In genomic region chr3:34638344-34638743, GRCm38 (mm10) we compare ENCODE assay signal across 13 mouse cellular contexts. TPM values are rescaled to one million over a fixed set of nuclear protein-coding genes. Genes with fewer than 3 reads are reported as not detected.
DNase-seq lines count a peak whose midpoint lies in the region; ATAC-seq and TF ChIP-seq lines count a peak whose summit lies in the region.
"Had no signal": no experiment of that assay in that cellular context is flagged by ENCODE, and none has a peak within 500 bp of the region (broad histone marks: within the 10 kb centered on the region; RNA-seq: fewer than 3 reads in every experiment).

No protein-coding gene starts in this region.

- TF ChIP-seq EP300 in stomach, postnatal 0 days (optimal IDR thresholded peaks at IDR 0.05) = no peak

- no peaks in the 10 kb centered on the region for H3K27me3 ChIP-seq in forebrain, embryonic 13.5 days
- peaks cover 9% of the 10 kb centered on the region for H3K27me3 ChIP-seq in midbrain, embryonic 11.5 days (ENCODE audit: control insufficient read depth, insufficient read depth, low read length)
- H3K27me3 ChIP-seq in stomach, postnatal 0 days (ENCODE audit: control insufficient read depth, insufficient read depth, low read length) = peaks cover 13% of the 10 kb centered on the region; the same call in 1 of the 2 replicates
- peaks cover 63% of the 10 kb centered on the region for H3K27me3 ChIP-seq in intestine, postnatal 0 days (replicated peaks; ENCODE audit: control insufficient read depth, insufficient read depth, low read length)

- no peaks in the 10 kb centered on the region for H3K36me3 ChIP-seq in forebrain, embryonic 13.5 days (ENCODE audit: poor library complexity, severe bottlenecking)
- no peaks in the 10 kb centered on the region for H3K36me3 ChIP-seq in midbrain, embryonic 11.5 days (ENCODE audit: control insufficient read depth, insufficient read depth, low read length)
- H3K36me3 ChIP-seq in stomach, postnatal 0 days (ENCODE audit: control insufficient read depth, insufficient read depth, low read length) = no peaks in the 10 kb centered on the region
- H3K36me3 ChIP-seq in intestine, postnatal 0 days (ENCODE audit: control insufficient read depth, insufficient read depth) = no peaks in the 10 kb centered on the region
- H3K36me3 ChIP-seq: heart, embryonic 15.5 days; liver, embryonic 15.5 days had no signal

- H3K4me3 ChIP-seq in layer of hippocampus, adult 2 months = peak overlapping the region; percentile 53
- peak overlapping the region; percentile 49 for H3K4me3 ChIP-seq in forebrain, embryonic 13.5 days
- peak overlapping the region; percentile 27 for H3K4me3 ChIP-seq in midbrain, embryonic 11.5 days (ENCODE audit: low read depth, low read length)
- no peak overlapping the region for H3K4me3 ChIP-seq in stomach, postnatal 0 days (ENCODE audit: low read depth, low read length)
- no peak overlapping the region for H3K4me3 ChIP-seq in intestine, postnatal 0 days (ENCODE audit: low read depth, low read length)
- H3K4me3 ChIP-seq: heart, embryonic 15.5 days; liver, embryonic 15.5 days; megakaryocyte, embryonic 14.5 days had no signal

- H3K4me2 ChIP-seq in forebrain, embryonic 13.5 days = peak overlapping the region; percentile 87
- peak overlapping the region; percentile 83 for H3K4me2 ChIP-seq in midbrain, embryonic 11.5 days
- H3K4me2 ChIP-seq in stomach, postnatal 0 days (replicated peaks; ENCODE audit: low read depth) = no peak overlapping the region
- H3K4me2 ChIP-seq in intestine, postnatal 0 days (replicated peaks; ENCODE audit: low read depth) = no peak overlapping the region
- H3K4me2 ChIP-seq: heart, embryonic 15.5 days; liver, embryonic 15.5 days had no signal

- H3K9ac ChIP-seq in forebrain, embryonic 13.5 days = peak overlapping the region; percentile 84
- peak overlapping the region; percentile 54 for H3K9ac ChIP-seq in midbrain, embryonic 11.5 days (ENCODE audit: low read length)
- no peak overlapping the region for H3K9ac ChIP-seq in stomach, postnatal 0 days (ENCODE audit: low read length)
- no peak overlapping the region for H3K9ac ChIP-seq in intestine, postnatal 0 days (ENCODE audit: low read depth, low read length)
- H3K9ac ChIP-seq: heart, embryonic 15.5 days; liver, embryonic 15.5 days had no signal

- ATAC-seq in forebrain, embryonic 13.5 days = no peak
- peak; percentile 65 for ATAC-seq in midbrain, embryonic 11.5 days (ENCODE audit: low FRiP score)
- ATAC-seq in stomach, postnatal 0 days (ENCODE audit: low FRiP score, low TSS enrichment) = no peak
- ATAC-seq in intestine, postnatal 0 days = no peak
- ATAC-seq: Patski had no signal

- peak overlapping the region; percentile 89 for H3K27ac ChIP-seq in layer of hippocampus, adult 2 months
- peak overlapping the region; percentile 89 for H3K27ac ChIP-seq in forebrain, embryonic 13.5 days
- H3K27ac ChIP-seq in midbrain, embryonic 11.5 days (ENCODE audit: low read depth, low read length) = peak overlapping the region; percentile 84
- no peak overlapping the region for H3K27ac ChIP-seq in stomach, postnatal 0 days (replicated peaks)
- no peak overlapping the region for H3K27ac ChIP-seq in intestine, postnatal 0 days (ENCODE audit: low read depth, low read length)
- H3K27ac ChIP-seq: heart, embryonic 15.5 days; kidney, postnatal 0 days; liver, embryonic 15.5 days had no signal

- TF ChIP-seq CTCF in layer of hippocampus, adult 2 months (conservative IDR thresholded peaks at IDR 0.05) = no peak
- TF ChIP-seq CTCF in stomach, postnatal 0 days (IDR thresholded peaks at IDR 0.05; ENCODE audit: low read depth) = no peak
- no peak for TF ChIP-seq CTCF in intestine, postnatal 0 days (IDR thresholded peaks at IDR 0.05; ENCODE audit: low read depth)

- DNase-seq in layer of hippocampus, adult 2 months (ENCODE audit: low spot score in 2 of 2) = no peak
- DNase-seq in layer of hippocampus, postnatal 25 days (ENCODE audit: extremely low spot score in 1 of 2, low spot score in 1 of 2) = no peak
- DNase-seq in midbrain, embryonic 11.5 days (ENCODE audit: low spot score, missing footprints) = peak; percentile 96
- DNase-seq in retina, embryonic 14.5 days (ENCODE audit: low spot score) = peak; percentile 47
- DNase-seq in stomach, postnatal 0 days (ENCODE audit: low spot score) = no peak
- no peak for DNase-seq in spleen, postnatal 10 days (ENCODE audit: low spot score in 2 of 2)

- 2% methylated on average over 13 of the region's 13 CpGs for WGBS in forebrain, embryonic 13.5 days
- WGBS in midbrain, embryonic 11.5 days = 3% methylated on average over 13 of the region's 13 CpGs
- WGBS in stomach, postnatal 0 days = 15% methylated on average over 13 of the region's 13 CpGs
- WGBS in intestine, postnatal 0 days = 11% methylated on average over 13 of the region's 13 CpGs

- no peaks in the 10 kb centered on the region for H3K9me3 ChIP-seq in forebrain, embryonic 13.5 days (replicated peaks)
- H3K9me3 ChIP-seq in midbrain, embryonic 11.5 days (ENCODE audit: control insufficient read depth, low read length) = no peaks in the 10 kb centered on the region
- no peaks in the 10 kb centered on the region for H3K9me3 ChIP-seq in stomach, postnatal 0 days (ENCODE audit: control insufficient read depth, low read length)
- H3K9me3 ChIP-seq in intestine, postnatal 0 days (ENCODE audit: control insufficient read depth) = no peaks in the 10 kb centered on the region
- H3K9me3 ChIP-seq: heart, embryonic 15.5 days; liver, embryonic 15.5 days had no signal

- H3K4me1 ChIP-seq in forebrain, embryonic 13.5 days = peaks cover 65% of the 10 kb centered on the region
- H3K4me1 ChIP-seq in midbrain, embryonic 11.5 days (ENCODE audit: control insufficient read depth, insufficient read depth, low read length) = peaks cover 46% of the 10 kb centered on the region
- no peaks in the 10 kb centered on the region for H3K4me1 ChIP-seq in stomach, postnatal 0 days (replicated peaks; ENCODE audit: control insufficient read depth, insufficient read depth)
- H3K4me1 ChIP-seq in intestine, postnatal 0 days (replicated peaks; ENCODE audit: control insufficient read depth, insufficient read depth, low read length) = no peaks in the 10 kb centered on the region
- H3K4me1 ChIP-seq: liver, embryonic 15.5 days had no signal

RNA-seq across cellular contexts. Expression of gene Sox2, which starts 11.9 kb away (rescaled TPM):
- 10 to 100 TPM; 41.1 to 45.9 TPM for total RNA-seq in layer of hippocampus, adult 2 months (2021)
- 10 to 100 TPM; 47.2 to 53.7 TPM for total RNA-seq in layer of hippocampus, postnatal 25 days (2021)
- 41.3 and 48.4 TPM in 2 replicates for polyA plus RNA-seq in forebrain, embryonic 13.5 days (2015; fragmentation: Nextera tagmentation; extraction: Ambion mirVana)
- polyA plus RNA-seq in midbrain, embryonic 11.5 days (2014; fragmentation: Nextera tagmentation; extraction: Ambion mirVana) = 48.7 and 49.5 TPM in 2 replicates
- polyA plus RNA-seq in stomach, postnatal 0 days (2015; fragmentation: Nextera tagmentation; extraction: Ambion mirVana) = 11.6 and 14.7 TPM in 2 replicates
- 0.25 and 0.33 TPM in 2 replicates for polyA plus RNA-seq in intestine, postnatal 0 days (2015; fragmentation: Nextera tagmentation; extraction: Ambion mirVana)
- polyA plus RNA-seq: kidney, postnatal 0 days; liver, embryonic 15.5 days had no signal

Comparison
In these comparisons a context has a peak if more than half of its experiments do, and no peak if none do; other contexts are left out.
1. DNase-seq: peak in midbrain, embryonic 11.5 days (single experiment) and retina, embryonic 14.5 days (single experiment); none in layer of hippocampus, adult 2 months (0 of 2), layer of hippocampus, postnatal 25 days (0 of 2), stomach, postnatal 0 days (single experiment) and spleen, postnatal 10 days (0 of 2).
2. H3K27ac ChIP-seq: peak in layer of hippocampus, adult 2 months (single experiment), forebrain, embryonic 13.5 days (single experiment) and midbrain, embryonic 11.5 days (single experiment); none in stomach, postnatal 0 days (single experiment) and intestine, postnatal 0 days (single experiment).
3. H3K4me3 ChIP-seq: peak in layer of hippocampus, adult 2 months (single experiment), forebrain, embryonic 13.5 days (single experiment) and midbrain, embryonic 11.5 days (single experiment); none in stomach, postnatal 0 days (single experiment) and intestine, postnatal 0 days (single experiment).
4. H3K4me2 ChIP-seq: peak in forebrain, embryonic 13.5 days (single experiment) and midbrain, embryonic 11.5 days (single experiment); none in stomach, postnatal 0 days (single experiment) and intestine, postnatal 0 days (single experiment).
5. H3K9ac ChIP-seq: peak in forebrain, embryonic 13.5 days (single experiment) and midbrain, embryonic 11.5 days (single experiment); none in stomach, postnatal 0 days (single experiment) and intestine, postnatal 0 days (single experiment).